In the genomic region with DNA sequence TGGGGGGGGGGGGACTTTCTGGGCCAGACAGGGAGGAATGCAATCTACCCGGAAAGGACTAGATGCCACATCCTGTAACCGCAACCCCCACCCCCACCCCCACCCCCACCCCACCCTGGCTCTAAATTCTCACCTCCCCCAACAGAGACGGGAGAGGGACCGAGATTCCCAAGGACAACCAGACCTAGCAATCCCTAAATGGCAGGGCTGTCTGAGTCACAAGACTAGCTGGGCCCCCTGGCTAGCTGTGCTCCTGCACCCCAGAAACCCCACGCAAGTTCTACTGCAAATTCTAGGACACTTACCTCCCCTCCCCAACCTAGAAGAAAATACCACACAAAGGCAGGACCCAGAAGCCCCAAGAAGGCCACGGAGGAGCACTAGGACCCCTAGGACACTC, we compare ENCODE assay signal across 11 mouse cellular contexts. TPM values are rescaled to one million over a fixed set of nuclear protein-coding genes. Genes with fewer than 3 reads are reported as not detected.
A peak's percentile ranks its signal among the peaks of the same experiment; 100 is the strongest.
DNase-seq lines count a peak whose midpoint lies in the region; ATAC-seq and TF ChIP-seq lines count a peak whose summit lies in the region.
"Had no signal": no experiment of that assay in that cellular context is flagged by ENCODE, and none has a peak within 500 bp of the region (broad histone marks: within the 10 kb centered on the region; RNA-seq: fewer than 3 reads in every experiment).

No protein-coding gene starts in this region.

- no peak for DNase-seq in hindbrain, embryonic 10.5 days (ENCODE audit: low spot score)
- DNase-seq in heart, postnatal 0 days (ENCODE audit: low spot score): peak; percentile 15
- DNase-seq in layer of hippocampus, adult 9-10 months (ENCODE audit: low spot score): no peak
- DNase-seq in left cerebral cortex, adult 8-10 months (ENCODE audit: low spot score in 2 of 2): no peak
- DNase-seq: adrenal gland, adult 8-10 months; cerebellum, adult 8-10 months had no signal

- peaks cover 85% of the 10 kb centered on the region for H3K4me1 ChIP-seq in hindbrain, embryonic 10.5 days (replicated peaks)
- peaks cover 27% of the 10 kb centered on the region for H3K4me1 ChIP-seq in hindbrain, embryonic 16.5 days (ENCODE audit: control insufficient read depth, insufficient read depth, low read depth, low read length)
- H3K4me1 ChIP-seq in midbrain, embryonic 12.5 days: peaks cover 52% of the 10 kb centered on the region
- H3K4me1 ChIP-seq in midbrain, embryonic 15.5 days: peaks cover 46% of the 10 kb centered on the region
- peaks cover 83% of the 10 kb centered on the region for H3K4me1 ChIP-seq in heart, postnatal 0 days (ENCODE audit: control insufficient read depth, insufficient read depth)
- peaks cover 68% of the 10 kb centered on the region for H3K4me1 ChIP-seq in stomach, embryonic 14.5 days (ENCODE audit: control insufficient read depth, insufficient read depth, low read length)

- no peaks in the 10 kb centered on the region for H3K36me3 ChIP-seq in hindbrain, embryonic 10.5 days
- no peaks in the 10 kb centered on the region for H3K36me3 ChIP-seq in hindbrain, embryonic 16.5 days (ENCODE audit: control insufficient read depth, insufficient read depth, low read length)
- no peaks in the 10 kb centered on the region for H3K36me3 ChIP-seq in midbrain, embryonic 12.5 days
- H3K36me3 ChIP-seq in midbrain, embryonic 15.5 days (replicated peaks): no peaks in the 10 kb centered on the region
- no peaks in the 10 kb centered on the region for H3K36me3 ChIP-seq in heart, postnatal 0 days (replicated peaks; ENCODE audit: control insufficient read depth, insufficient read depth, low read length)
- H3K36me3 ChIP-seq in stomach, embryonic 14.5 days (ENCODE audit: control insufficient read depth, insufficient read depth, low read length): no peaks in the 10 kb centered on the region
- H3K36me3 ChIP-seq: hindbrain, embryonic 15.5 days had no signal

- 11% methylated on average over 6 of the region's 6 CpGs for WGBS in hindbrain, embryonic 10.5 days
- 24% methylated on average over 5 of the region's 6 CpGs for WGBS in hindbrain, embryonic 16.5 days
- 19% methylated on average over 6 of the region's 6 CpGs for WGBS in midbrain, embryonic 12.5 days
- WGBS in midbrain, embryonic 15.5 days: 11% methylated on average over 5 of the region's 6 CpGs
- WGBS in heart, postnatal 0 days: 12% methylated on average over 6 of the region's 6 CpGs
- WGBS in stomach, embryonic 14.5 days: 27% methylated on average over 6 of the region's 6 CpGs

- H3K4me2 ChIP-seq in hindbrain, embryonic 16.5 days (ENCODE audit: low read length): no peak overlapping the region
- H3K4me2 ChIP-seq in midbrain, embryonic 12.5 days (replicated peaks): no peak overlapping the region
- H3K4me2 ChIP-seq in midbrain, embryonic 15.5 days: no peak overlapping the region
- peak overlapping the region; percentile 19; the same call in 1 of the 2 replicates for H3K4me2 ChIP-seq in heart, postnatal 0 days (ENCODE audit: low read depth, low read length)
- no peak overlapping the region for H3K4me2 ChIP-seq in stomach, embryonic 14.5 days (replicated peaks; ENCODE audit: low read depth, low read length)
- H3K4me2 ChIP-seq: hindbrain, embryonic 15.5 days had no signal

- no peak for TF ChIP-seq CTCF in heart, postnatal 0 days (IDR thresholded peaks at IDR 0.05; ENCODE audit: low read depth)

- H3K4me3 ChIP-seq in hindbrain, embryonic 10.5 days: 0 out of 2 replicates have a peak overlapping the region, but pooled peaks have one; percentile 11
- H3K4me3 ChIP-seq in hindbrain, embryonic 16.5 days (ENCODE audit: low read length): no peak overlapping the region
- H3K4me3 ChIP-seq in midbrain, embryonic 12.5 days: no peak overlapping the region
- no peak overlapping the region for H3K4me3 ChIP-seq in midbrain, embryonic 15.5 days
- H3K4me3 ChIP-seq in heart, postnatal 0 days (ENCODE audit: low read depth, low read length): no peak overlapping the region
- no peak overlapping the region for H3K4me3 ChIP-seq in stomach, embryonic 14.5 days (ENCODE audit: low read depth, low read length)
- H3K4me3 ChIP-seq: hindbrain, embryonic 15.5 days had no signal

- H3K9me3 ChIP-seq in hindbrain, embryonic 10.5 days: no peaks in the 10 kb centered on the region
- no peaks in the 10 kb centered on the region for H3K9me3 ChIP-seq in hindbrain, embryonic 16.5 days (ENCODE audit: control insufficient read depth, low read length)
- H3K9me3 ChIP-seq in midbrain, embryonic 12.5 days: no peaks in the 10 kb centered on the region
- no peaks in the 10 kb centered on the region for H3K9me3 ChIP-seq in midbrain, embryonic 15.5 days
- H3K9me3 ChIP-seq in heart, postnatal 0 days (replicated peaks; ENCODE audit: control insufficient read depth, low read length): no peaks in the 10 kb centered on the region
- H3K9me3 ChIP-seq in stomach, embryonic 14.5 days (ENCODE audit: control insufficient read depth, low read depth, low read length): no peaks in the 10 kb centered on the region
- H3K9me3 ChIP-seq: hindbrain, embryonic 15.5 days had no signal

- H3K9ac ChIP-seq in hindbrain, embryonic 16.5 days (ENCODE audit: low read depth, low read length): no peak overlapping the region; the same call in 1 of the 2 replicates
- no peak overlapping the region for H3K9ac ChIP-seq in midbrain, embryonic 12.5 days (replicated peaks)
- no peak overlapping the region for H3K9ac ChIP-seq in midbrain, embryonic 15.5 days
- peak overlapping the region; percentile 24; the same call in 1 of the 2 replicates for H3K9ac ChIP-seq in heart, postnatal 0 days (replicated peaks; ENCODE audit: low read depth, low read length)
- no peak overlapping the region for H3K9ac ChIP-seq in stomach, embryonic 14.5 days (replicated peaks; ENCODE audit: low read depth, low read length)
- H3K9ac ChIP-seq: hindbrain, embryonic 15.5 days had no signal

- peak overlapping the region; percentile 72 for H3K27ac ChIP-seq in hindbrain, embryonic 10.5 days
- no peak overlapping the region for H3K27ac ChIP-seq in hindbrain, embryonic 16.5 days (ENCODE audit: low read depth, low read length)
- peak overlapping the region; percentile 68; the same call in 1 of the 2 replicates for H3K27ac ChIP-seq in midbrain, embryonic 12.5 days (replicated peaks)
- no peak overlapping the region; the same call in 1 of the 2 replicates for H3K27ac ChIP-seq in midbrain, embryonic 15.5 days
- peak overlapping the region; percentile 92 for H3K27ac ChIP-seq in heart, postnatal 0 days (ENCODE audit: low read depth)
- peak overlapping the region; percentile 21; the same call in 1 of the 2 replicates for H3K27ac ChIP-seq in stomach, embryonic 14.5 days (ENCODE audit: low read length)
- H3K27ac ChIP-seq: hindbrain, embryonic 15.5 days had no signal

- TF ChIP-seq EP300 in heart, postnatal 0 days (IDR thresholded peaks at IDR 0.05; ENCODE audit: low read depth): no peak

- peaks cover 74% of the 10 kb centered on the region for H3K27me3 ChIP-seq in hindbrain, embryonic 10.5 days (ENCODE audit: insufficient read depth, poor library complexity, severe bottlenecking)
- peaks cover 15% of the 10 kb centered on the region for H3K27me3 ChIP-seq in hindbrain, embryonic 16.5 days (replicated peaks; ENCODE audit: control insufficient read depth, insufficient read depth, low read length)
- peaks cover 47% of the 10 kb centered on the region for H3K27me3 ChIP-seq in midbrain, embryonic 12.5 days
- peaks cover 9% of the 10 kb centered on the region for H3K27me3 ChIP-seq in midbrain, embryonic 15.5 days (replicated peaks)
- H3K27me3 ChIP-seq in heart, postnatal 0 days (ENCODE audit: control insufficient read depth, insufficient read depth, low read length): no peaks in the 10 kb centered on the region
- no peaks in the 10 kb centered on the region for H3K27me3 ChIP-seq in stomach, embryonic 14.5 days (ENCODE audit: control insufficient read depth, insufficient read depth, low read length)

- no peak for ATAC-seq in hindbrain, embryonic 16.5 days
- no peak for ATAC-seq in midbrain, embryonic 12.5 days (ENCODE audit: low FRiP score, low read depth)
- ATAC-seq in midbrain, embryonic 15.5 days (replicated peaks): no peak
- peak; percentile 5 for ATAC-seq in heart, postnatal 0 days (ENCODE audit: insufficient read depth, low read depth)
- no peak for ATAC-seq in stomach, embryonic 14.5 days (ENCODE audit: insufficient number of reproducible peaks, insufficient read depth, low FRiP score, low read depth)

RNA-seq across cellular contexts. Expression of a gene that starts 16.3 kb away (rescaled TPM):
- polyA plus RNA-seq in hindbrain, embryonic 10.5 days (2016; fragmentation: Nextera tagmentation; extraction: Ambion mirVana): 2.4 and 2.6 TPM in 2 replicates
- 2.6 and 3.1 TPM in 2 replicates for polyA plus RNA-seq in hindbrain, embryonic 16.5 days (2015; fragmentation: Nextera tagmentation; extraction: Ambion mirVana)
- polyA plus RNA-seq in midbrain, embryonic 12.5 days (2016; fragmentation: Nextera tagmentation; extraction: Ambion mirVana): 4.9 and 5.6 TPM in 2 replicates
- polyA plus RNA-seq in midbrain, embryonic 15.5 days (2015; fragmentation: Nextera tagmentation; extraction: Ambion mirVana): 2.8 and 2.9 TPM in 2 replicates
- 50.5 and 63.2 TPM in 2 replicates for total RNA-seq in heart, postnatal 0 days (2014; rRNA removed; ENCODE audit: low replicate concordance)
- 4.9 and 5.0 TPM in 2 replicates for polyA plus RNA-seq in heart, postnatal 0 days (2015; fragmentation: Nextera tagmentation; extraction: Ambion mirVana)
- 4.2 and 4.4 TPM in 2 replicates for polyA plus RNA-seq in stomach, embryonic 14.5 days (2014; fragmentation: Nextera tagmentation; extraction: Ambion mirVana)
- 10 to 100 TPM; 14.5 to 16.4 (median 15.3) TPM for total RNA-seq in left cerebral cortex, adult 8-10 months (2022)

Comparison
In these comparisons a context has a peak if more than half of its experiments do, and no peak if none do; other contexts are left out.
1. H3K27ac ChIP-seq: peak in hindbrain, embryonic 10.5 days (single experiment), midbrain, embryonic 12.5 days (single experiment), heart, postnatal 0 days (single experiment) and stomach, embryonic 14.5 days (single experiment); none in hindbrain, embryonic 16.5 days (single experiment) and midbrain, embryonic 15.5 days (single experiment).